Mouse (Mus musculus): Measurements from ENCODE around the gene Pelo. TPM values are rescaled to one million over a fixed set of nuclear protein-coding genes. Genes with fewer than 3 reads are reported as not detected.

Gene Pelo
- polyA plus RNA-seq, 1 experiment from 2014 or later, result 34.9 TPM

GRCm38 (mm10) chr13:115118756-115119155, 28.8 kb upstream of the Pelo start:
- ChIA-PET POLR2A (no interaction called here), CTCF (interaction anchor here (0.8 kb wide), 1 partner anchor 87 kb away, joined by 3 read pairs; no protein-coding TSS in a partner anchor)
- no peak for DNase-seq (ENCODE audit: low read depth, low spot score)
- no peak for TF ChIP-seq CTCF (IDR thresholded peaks at IDR 0.05)
- no peaks in the 10 kb centered on the region for H3K27me3 ChIP-seq
- in situ Hi-C loops (cut with MboI; ENCODE audit: low pct_unique_long_range_greater_than_20kb), result loop anchor here (25.0 kb wide), 1 partner anchor 1594 kb away; no protein-coding TSS in a partner anchor
- no peak for ATAC-seq

- CTCF ChIA-PET, result interaction anchor here (0.8 to 1.2 kb wide), 3 partner anchors 8 to 88 kb away, joined by 3 to 4 read pairs (median 3); no protein-coding TSS in a partner anchor
- no peak for ATAC-seq
- POLR2A ChIA-PET, result interaction anchor here (0.6 kb wide), 1 partner anchor 610 kb away, joined by 4 read pairs; no protein-coding TSS in a partner anchor
- H3K27me3 ChIP-seq, result no peaks in the 10 kb centered on the region
- DNase-seq (ENCODE audit: low read depth, low spot score), result no peak
- in situ Hi-C loops (cut with MboI; ENCODE audit: low pct_unique_long_range_greater_than_20kb), result loop anchor here (25.0 kb wide), 1 partner anchor 1594 kb away; no protein-coding TSS in a partner anchor
- no peak for TF ChIP-seq CTCF (IDR thresholded peaks at IDR 0.05)
These were observed 28.2 kb upstream of the Pelo start for GRCm38 (mm10) chr13:115118195-115118594.

GRCm38 (mm10) chr13:115116930-115117621, 27.1 kb upstream of the Pelo start:
- in situ Hi-C loops (cut with MboI; ENCODE audit: low pct_unique_long_range_greater_than_20kb), result loop anchor here (25.0 kb wide), 1 partner anchor 1595 kb away; no protein-coding TSS in a partner anchor
- TF ChIP-seq CTCF (IDR thresholded peaks at IDR 0.05), result no peak
- DNase-seq (ENCODE audit: low read depth, low spot score) (no peak), ATAC-seq (no peak)
- CTCF ChIA-PET, result interaction anchor here (1.0 to 1.5 kb wide), 4 partner anchors 10 to 70 kb away, joined by 3 to 4 read pairs (median 3); no protein-coding TSS in a partner anchor
- H3K27me3 ChIP-seq, result no peaks in the 10 kb centered on the region
- POLR2A ChIA-PET, result interaction anchor here (0.6 kb wide), 1 partner anchor 611 kb away, joined by 4 read pairs; no protein-coding TSS in a partner anchor

GRCm38 (mm10) chr13:115109628-115110027, 19.6 kb upstream of the Pelo start:
- TF ChIP-seq CTCF (IDR thresholded peaks at IDR 0.05), result no peak
- ATAC-seq (peak; percentile 96), DNase-seq (ENCODE audit: low read depth, low spot score) (peak; percentile 71)
- CTCF ChIA-PET, result interaction anchor here (1.2 to 2.0 kb wide), 3 partner anchors 9 to 14 kb away, joined by 4 to 9 read pairs (median 5); no protein-coding TSS in a partner anchor
- in situ Hi-C loops (cut with MboI; ENCODE audit: low pct_unique_long_range_greater_than_20kb), result loop anchor here (5.0 to 25.0 kb wide), 2 partner anchors 103 to 1603 kb away; no protein-coding TSS in a partner anchor
- POLR2A ChIA-PET, result interaction anchor here (1.7 kb wide), 1 partner anchor 14 kb away, joined by 5 read pairs; no protein-coding TSS in a partner anchor
- no peaks in the 10 kb centered on the region for H3K27me3 ChIP-seq

- POLR2A ChIA-PET, result no interaction called here
- CTCF ChIA-PET, result interaction anchor here (1.4 kb wide), 1 partner anchor 119 kb away, joined by 4 read pairs; no protein-coding TSS in a partner anchor
- ATAC-seq (no peak), DNase-seq (ENCODE audit: low read depth, low spot score) (no peak)
- no peak for TF ChIP-seq CTCF (IDR thresholded peaks at IDR 0.05)
- in situ Hi-C loops (cut with MboI; ENCODE audit: low pct_unique_long_range_greater_than_20kb), result loop anchor here (5.0 to 25.0 kb wide), 2 partner anchors 105 to 1605 kb away; no protein-coding TSS in a partner anchor
- no peaks in the 10 kb centered on the region for H3K27me3 ChIP-seq
These were observed 17.4 kb upstream of the Pelo start for GRCm38 (mm10) chr13:115107436-115107835.

GRCm38 (mm10) chr13:115106183-115106582, 16.2 kb upstream of the Pelo start:
- no peak for ATAC-seq
- in situ Hi-C loops (cut with MboI; ENCODE audit: low pct_unique_long_range_greater_than_20kb), result loop anchor here (5.0 to 25.0 kb wide), 2 partner anchors 106 to 1606 kb away; no protein-coding TSS in a partner anchor

GRCm38 (mm10) chr13:115102754-115103153, 12.8 kb upstream of the Pelo start:
- ChIA-PET CTCF (interaction anchor here (0.9 kb wide), 1 partner anchor 115 kb away, joined by 3 read pairs; no protein-coding TSS in a partner anchor), POLR2A (interaction anchor here (0.7 to 3.5 kb wide), 2 partner anchors 12 to 32 kb away, joined by 4 to 19 read pairs; partner anchors contain the start of gene Pelo)
- in situ Hi-C loops (cut with MboI; ENCODE audit: low pct_unique_long_range_greater_than_20kb), result loop anchor here (25.0 kb wide), 1 partner anchor 1610 kb away; no protein-coding TSS in a partner anchor
- DNase-seq (ENCODE audit: low read depth, low spot score) (no peak), ATAC-seq (no peak)
- no peak for TF ChIP-seq CTCF (IDR thresholded peaks at IDR 0.05)
- no peaks in the 10 kb centered on the region for H3K27me3 ChIP-seq

More at GRCm38 (mm10) chr13:115106183-115106582, 16.2 kb upstream of the Pelo start:
- DNase-seq (ENCODE audit: low read depth, low spot score), result no peak
- CTCF ChIA-PET, result interaction anchor here (1.4 kb wide), 1 partner anchor 118 kb away, joined by 4 read pairs; no protein-coding TSS in a partner anchor
- TF ChIP-seq CTCF (IDR thresholded peaks at IDR 0.05), result no peak
- no peaks in the 10 kb centered on the region for H3K27me3 ChIP-seq
- POLR2A ChIA-PET, result no interaction called here

GRCm38 (mm10) chr13:115101355-115102191, 11.6 kb upstream of the Pelo start, which contains the start of the genes Gm49395 and Itga1:
TSS of gene Gm49395 (minus strand) at chr13:115101921.
TSS of gene Itga1 (minus strand) at chr13:115101964.
- ChIA-PET CTCF (interaction anchor here (0.9 to 1.5 kb wide), 3 partner anchors 31 to 114 kb away, joined by 3 to 4 read pairs (median 3); no protein-coding TSS in a partner anchor), POLR2A (interaction anchor here (3.5 kb wide), 1 partner anchor 11 kb away, joined by 19 read pairs; the partner anchor contains the start of gene Pelo)
- peak; percentile 96 for ATAC-seq
- no peaks in the 10 kb centered on the region for H3K27me3 ChIP-seq
- DNase-seq (ENCODE audit: low read depth, low spot score), result peak; percentile 88
- in situ Hi-C loops (cut with MboI; ENCODE audit: low pct_unique_long_range_greater_than_20kb), result loop anchor here (25.0 kb wide), 1 partner anchor 1611 kb away; no protein-coding TSS in a partner anchor
- TF ChIP-seq CTCF (IDR thresholded peaks at IDR 0.05), result peak; percentile 70
